Mouse (Mus musculus): ENCODE results near the gene Chad. TPM values are rescaled to one million over a fixed set of nuclear protein-coding genes. Genes with fewer than 3 reads are reported as not detected.
A peak's percentile ranks its signal among the peaks of the same experiment; 100 is the strongest.

Chad gene
- total and polyA plus RNA-seq, 3 experiments, result 0.08 to 0.11 TPM; not detected in 1

- no peak for TF ChIP-seq SMC3 (IDR thresholded peaks at IDR 0.05; ENCODE audit: low read depth, low read length)
- no peak for TF ChIP-seq ZC3H11A (IDR thresholded peaks at IDR 0.05; ENCODE audit: low read depth, low read length)
- no peak for TF ChIP-seq TAL1 (IDR thresholded peaks at IDR 0.05; ENCODE audit: low read length)
- H3K9ac ChIP-seq (ENCODE audit: control insufficient read depth, low read depth, low read length, poor library complexity, severe bottlenecking), result no peak overlapping the region
- H3K9me3 ChIP-seq (replicated peaks; ENCODE audit: insufficient read depth, low read length), result no peaks in the 10 kb centered on the region
- H3K4me1 ChIP-seq (ENCODE audit: control insufficient read depth in 1 of 2, insufficient read depth in 2 of 2, low read length in 2 of 2), result no peaks in the 10 kb centered on the region
- no peak overlapping the region for H3K4me3 ChIP-seq (ENCODE audit: control insufficient read depth in 1 of 2, insufficient read depth in 1 of 2, low read depth in 2 of 2, low read length in 2 of 2)
- H3K36me3 ChIP-seq (ENCODE audit: control insufficient read depth in 1 of 2, insufficient read depth in 2 of 2, low read length in 2 of 2), result no peaks in the 10 kb centered on the region
- no peaks in the 10 kb centered on the region for H3K27me3 ChIP-seq (ENCODE audit: control insufficient read depth in 1 of 2, insufficient read depth in 2 of 2, low read length in 2 of 2)
- no peak overlapping the region for H3K27ac ChIP-seq (ENCODE audit: control insufficient read depth, low read depth, low read length)
- no peaks in the 10 kb centered on the region for H3K79me2 ChIP-seq (ENCODE audit: control insufficient read depth, insufficient read depth, low read length, poor library complexity)
- DNase-seq (ENCODE audit: low read depth, low spot score), result no peak
These were observed 5.8 kb downstream of the Chad start for GRCm38 (mm10) chr11:94570612-94571011.

- Histone ChIP-seq H3K79me2 (ENCODE audit: control insufficient read depth, insufficient read depth, low read length, poor library complexity) (no peaks in the 10 kb centered on the region), H3K4me1 (ENCODE audit: control insufficient read depth in 1 of 2, insufficient read depth in 2 of 2, low read length in 2 of 2) (no peaks in the 10 kb centered on the region), H3K4me3 (ENCODE audit: control insufficient read depth in 1 of 2, insufficient read depth in 1 of 2, low read depth in 2 of 2, low read length in 2 of 2) (no peak overlapping the region), H3K36me3 (ENCODE audit: control insufficient read depth in 1 of 2, insufficient read depth in 2 of 2, low read length in 2 of 2) (no peaks in the 10 kb centered on the region), H3K27ac (ENCODE audit: control insufficient read depth, low read depth, low read length) (no peak overlapping the region), H3K9me3 (replicated peaks; ENCODE audit: insufficient read depth, low read length) (no peaks in the 10 kb centered on the region), H3K9ac (ENCODE audit: control insufficient read depth, low read depth, low read length, poor library complexity, severe bottlenecking) (no peak overlapping the region), H3K27me3 (ENCODE audit: control insufficient read depth in 1 of 2, insufficient read depth in 2 of 2, low read length in 2 of 2) (no peaks in the 10 kb centered on the region)
- peak; percentile 41 for DNase-seq (ENCODE audit: low read depth, low spot score)
- TF ChIP-seq JUND (IDR thresholded peaks at IDR 0.05; ENCODE audit: low read depth, low read length), result 0 out of 2 replicates have a peak, but pooled peaks have one; percentile 52
- no peak for TF ChIP-seq NRF1 (IDR thresholded peaks at IDR 0.05; ENCODE audit: insufficient read depth, low read depth, low read length, poor library complexity, severe bottlenecking)
- no peak for TF ChIP-seq E2F4 (IDR thresholded peaks at IDR 0.05; ENCODE audit: borderline replicate concordance, low read depth, low read length)
- TF ChIP-seq GATA1 (IDR thresholded peaks at IDR 0.05; ENCODE audit: low read depth, low read length), result no peak
- TF ChIP-seq HCFC1 (IDR thresholded peaks at IDR 0.05; ENCODE audit: low read depth, low read length), result no peak
- no peak for TF ChIP-seq KAT2A (conservative IDR thresholded peaks at IDR 0.05; ENCODE audit: low read depth, low read length)
These were observed 7.0 kb downstream of the Chad start for GRCm38 (mm10) chr11:94571850-94572249.

- Histone ChIP-seq H3K4me1 (ENCODE audit: control insufficient read depth in 1 of 2, insufficient read depth in 2 of 2, low read length in 2 of 2) (no peaks in the 10 kb centered on the region), H3K36me3 (ENCODE audit: control insufficient read depth in 1 of 2, insufficient read depth in 2 of 2, low read length in 2 of 2) (no peaks in the 10 kb centered on the region), H3K9me3 (replicated peaks; ENCODE audit: insufficient read depth, low read length) (no peaks in the 10 kb centered on the region), H3K79me2 (ENCODE audit: control insufficient read depth, insufficient read depth, low read length, poor library complexity) (no peaks in the 10 kb centered on the region), H3K4me3 (ENCODE audit: control insufficient read depth in 1 of 2, insufficient read depth in 1 of 2, low read depth in 2 of 2, low read length in 2 of 2) (no peak overlapping the region), H3K27ac (ENCODE audit: control insufficient read depth, low read depth, low read length) (no peak overlapping the region), H3K27me3 (ENCODE audit: control insufficient read depth in 1 of 2, insufficient read depth in 2 of 2, low read length in 2 of 2) (no peaks in the 10 kb centered on the region), H3K9ac (ENCODE audit: control insufficient read depth, low read depth, low read length, poor library complexity, severe bottlenecking) (no peak overlapping the region)
- TF ChIP-seq POLR2AphosphoS5 (IDR thresholded peaks at IDR 0.05; ENCODE audit: borderline replicate concordance, low read depth, low read length) (no peak), MAZ (IDR thresholded peaks at IDR 0.05; ENCODE audit: low read depth, low read length) (no peak), CTCF (IDR thresholded peaks at IDR 0.05 in 2 of 3, conservative IDR thresholded peaks at IDR 0.05 in 1 of 3; ENCODE audit: control insufficient read depth in 1 of 3, insufficient read depth in 1 of 3, low read depth in 2 of 3, low read length in 3 of 3, poor library complexity in 1 of 3, severe bottlenecking in 1 of 3) (peak in 2 of 3 experiments; percentile 43 to 87; a peak in 5 of 6 replicates)
- DNase-seq (ENCODE audit: low read depth, low spot score), result peak; percentile 29
These were observed 9.7 kb downstream of the Chad start for GRCm38 (mm10) chr11:94574560-94574959.

Data from MEL (cell line).